Mouse (Mus musculus): ENCODE measurements around the gene Gxylt2.

GRCm38 (mm10) chr6:100780421-100780820 is 75.9 kb downstream of the Gxylt2 start:
- TF ChIP-seq POLR2A (IDR thresholded peaks at IDR 0.05; ENCODE audit: borderline replicate concordance, control insufficient read depth, low read depth, low read length): no peak
- TF ChIP-seq CTCF (IDR thresholded peaks at IDR 0.05; ENCODE audit: control insufficient read depth, insufficient read depth, low read length): no peak
